Mouse (Mus musculus) hindbrain, embryonic 10.5 days (tissue): Measurements from ENCODE around the gene Bgn. TPM values are rescaled to one million over a fixed set of nuclear protein-coding genes. Genes with fewer than 3 reads are reported as not detected.
A peak's percentile ranks its signal among the peaks of the same experiment; 100 is the strongest.
"Not testable (repeated sequence)": the region's sequence is repeated elsewhere in the genome, so short reads cannot be mapped to it uniquely, and the experiment has no call there.

Experiments
- DNase-seq: peaks from one replicate; pipeline ENCODE4 v3.0.0-alpha.2; 2017; ENCODE audit warnings: low spot score
- H3K27ac ChIP-seq: fragments of 300-500 bp; sonication (generic); 2 replicates; pipeline ENCODE4 v1.5.1; 2016; ENCODE audit warnings: mild to moderate bottlenecking, moderate library complexity
- H3K27me3 ChIP-seq: fragments of 300-500 bp; sonication (generic); 2 replicates; pipeline ENCODE4 v1.6.1; 2016; ENCODE audit warnings: mild to moderate bottlenecking; ENCODE audit not compliant: poor library complexity, insufficient read depth, severe bottlenecking
- H3K36me3 ChIP-seq: fragments of 300-500 bp; sonication (generic); 2 replicates; pipeline ENCODE4 v1.6.1; 2016; ENCODE audit warnings: mild to moderate bottlenecking, moderate library complexity
- H3K4me1 ChIP-seq: fragments of 300-500 bp; sonication (generic); replicated peaks from 2 replicates; pipeline ENCODE4 v1.6.1; 2016; ENCODE audit warnings: mild to moderate bottlenecking
- H3K4me3 ChIP-seq: fragments of 300-500 bp; sonication (generic); 2 replicates; pipeline ENCODE4 v1.5.1; 2016; ENCODE audit warnings: mild to moderate bottlenecking, moderate library complexity
- H3K9me3 ChIP-seq: fragments of 300-500 bp; sonication (generic); 2 replicates; pipeline ENCODE4 v1.6.1; 2016; ENCODE audit warnings: mild to moderate bottlenecking, moderate library complexity
- WGBS: fragments of 180-500 bp; shearing (Covaris S2); methylation state at CpG from one replicate; pipeline ENCODE4 v1.1.7; 2016; 5-methylcytosine and 5-hydroxymethylcytosine counted together
- polyA plus RNA-seq: library from polyadenylated mRNA; unstranded; fragments of >200 nt; fragmentation: Nextera tagmentation; extraction: Ambion mirVana; gene quantifications from 2 replicates; pipeline ENCODE4 v1.2.1, GENCODE M21; 2016

Bgn gene
- polyA plus RNA-seq, 1 experiment from 2014 or later, result 24.3 TPM

GRCm38 (mm10) chrX:73475658-73476256 is 7.6 kb upstream of the Bgn start:
- H3K36me3 ChIP-seq, result no peaks in the 10 kb centered on the region
- H3K9me3 ChIP-seq, result no peaks in the 10 kb centered on the region
- peaks cover 9% of the 10 kb centered on the region; the same call in 1 of the 2 replicates for H3K4me1 ChIP-seq
- no peak for DNase-seq
- peaks cover 73% of the 10 kb centered on the region for H3K27me3 ChIP-seq
- no peak overlapping the region for H3K4me3 ChIP-seq
- WGBS, result 87% methylated on average over 1 of the region's 1 CpGs
- H3K27ac ChIP-seq, result no peak overlapping the region

DNA sequence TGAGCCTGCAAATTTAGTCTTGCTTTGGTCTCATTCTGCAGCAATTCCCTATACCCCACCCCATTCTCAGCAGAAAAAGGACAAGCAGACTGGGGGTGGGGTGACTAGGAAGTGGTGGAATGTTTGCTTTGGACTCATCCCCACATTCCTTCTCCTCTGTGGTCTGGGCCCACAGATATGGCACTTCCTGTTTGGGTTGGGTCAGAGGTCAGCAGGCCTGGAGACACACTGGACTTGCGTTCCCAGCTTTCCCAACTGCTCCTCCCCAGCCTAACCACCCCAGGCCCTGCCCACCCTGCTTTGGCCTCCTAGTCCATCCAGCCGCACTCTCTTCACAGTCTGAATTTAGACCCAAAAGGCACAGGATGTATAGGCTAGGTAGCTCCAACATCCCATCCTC is 6.8 kb upstream of the Bgn start:
- Histone ChIP-seq H3K4me1 (peaks cover 9% of the 10 kb centered on the region; the same call in 1 of the 2 replicates), H3K27ac (no peak overlapping the region), H3K27me3 (peaks cover 69% of the 10 kb centered on the region), H3K36me3 (no peaks in the 10 kb centered on the region), H3K9me3 (no peaks in the 10 kb centered on the region), H3K4me3 (no peak overlapping the region)
- WGBS, result 67% methylated on average over 2 of the region's 2 CpGs
- peak; percentile 18 for DNase-seq

GRCm38 (mm10) chrX:73477500-73477899 is 5.9 kb upstream of the Bgn start:
- H3K9me3 ChIP-seq, result no peaks in the 10 kb centered on the region
- no peak for DNase-seq
- WGBS, result 85% methylated on average over 2 of the region's 2 CpGs
- H3K27ac ChIP-seq, result no peak overlapping the region
- H3K4me1 ChIP-seq, result peaks cover 9% of the 10 kb centered on the region; the same call in 1 of the 2 replicates
- H3K4me3 ChIP-seq, result no peak overlapping the region
- H3K27me3 ChIP-seq, result peaks cover 60% of the 10 kb centered on the region
- no peaks in the 10 kb centered on the region for H3K36me3 ChIP-seq

GRCm38 (mm10) chrX:73479656-73480055 is 3.7 kb upstream of the Bgn start:
- Histone ChIP-seq H3K9me3 (no peaks in the 10 kb centered on the region), H3K36me3 (no peaks in the 10 kb centered on the region), H3K4me1 (peaks cover 5% of the 10 kb centered on the region; the same call in 1 of the 2 replicates), H3K27me3 (peaks cover 71% of the 10 kb centered on the region), H3K4me3 (no peak overlapping the region), H3K27ac (no peak overlapping the region)
- DNase-seq, result no peak

DNA sequence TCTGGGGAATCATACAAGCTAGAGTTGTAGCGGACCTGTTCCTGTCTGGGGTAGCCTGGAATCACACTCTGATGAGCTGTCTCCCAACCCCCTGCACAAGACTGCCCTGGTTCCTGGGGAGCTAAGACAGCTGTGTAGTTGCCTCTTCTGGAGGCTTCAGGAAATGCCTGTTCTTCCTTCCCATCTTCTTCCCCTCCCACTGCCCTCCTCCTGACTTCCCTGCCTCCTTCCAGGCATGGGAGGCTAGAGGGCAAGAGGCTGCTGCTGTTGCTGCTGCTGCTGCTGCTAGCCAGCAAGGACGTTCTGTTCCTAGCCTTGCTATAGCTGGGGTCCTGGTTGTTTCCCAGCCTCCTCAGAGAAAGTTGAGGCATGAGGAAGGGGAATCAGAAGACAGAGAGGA is 3.1 kb upstream of the Bgn start:
- no peaks in the 10 kb centered on the region for H3K9me3 ChIP-seq
- H3K27ac ChIP-seq, result no peak overlapping the region
- no peaks in the 10 kb centered on the region for H3K4me1 ChIP-seq
- DNase-seq, result no peak
- WGBS, result 48% methylated on average over 2 of the region's 2 CpGs
- no peak overlapping the region for H3K4me3 ChIP-seq
- peaks cover 67% of the 10 kb centered on the region for H3K27me3 ChIP-seq
- no peaks in the 10 kb centered on the region for H3K36me3 ChIP-seq

GRCm38 (mm10) chrX:73482643-73483483 is 539 bp upstream of the Bgn start:
- 55% methylated on average over 4 of the region's 4 CpGs for WGBS
- Histone ChIP-seq H3K27me3 (peaks cover 63% of the 10 kb centered on the region), H3K9me3 (no peaks in the 10 kb centered on the region), H3K27ac (no peak overlapping the region), H3K4me1 (no peaks in the 10 kb centered on the region), H3K36me3 (no peaks in the 10 kb centered on the region), H3K4me3 (peak overlapping the region; percentile 37; the same call in 1 of the 2 replicates)
- DNase-seq, result no peak

DNA sequence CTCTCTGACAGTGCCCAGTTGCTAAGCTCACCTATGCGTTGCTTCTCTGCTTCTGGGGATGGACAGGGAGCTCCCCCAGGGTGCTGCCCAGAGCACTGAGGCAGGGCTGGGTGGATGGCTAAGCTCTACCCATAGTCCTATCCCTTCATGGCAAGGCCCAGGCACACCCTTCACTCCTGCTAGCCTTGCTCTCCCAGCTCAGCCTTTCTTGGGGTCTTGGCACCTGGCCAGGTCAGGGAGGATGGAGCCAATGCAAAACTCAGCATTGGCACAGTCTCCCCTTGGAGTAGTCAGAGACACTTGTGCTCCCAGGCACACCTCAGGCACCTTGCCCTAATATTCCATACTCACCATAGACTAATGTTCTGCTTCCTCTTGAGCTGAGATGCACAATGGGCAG is 674 bp downstream of the Bgn start:
- WGBS, result 89% methylated on average over 1 of the region's 1 CpGs
- peaks cover 51% of the 10 kb centered on the region for H3K27me3 ChIP-seq
- no peaks in the 10 kb centered on the region for H3K4me1 ChIP-seq
- no peaks in the 10 kb centered on the region for H3K36me3 ChIP-seq
- H3K4me3 ChIP-seq, result peak overlapping the region; percentile 37; the same call in 1 of the 2 replicates
- H3K27ac ChIP-seq, result peak overlapping the region; percentile 59
- DNase-seq, result no peak
- no peaks in the 10 kb centered on the region for H3K9me3 ChIP-seq

DNA sequence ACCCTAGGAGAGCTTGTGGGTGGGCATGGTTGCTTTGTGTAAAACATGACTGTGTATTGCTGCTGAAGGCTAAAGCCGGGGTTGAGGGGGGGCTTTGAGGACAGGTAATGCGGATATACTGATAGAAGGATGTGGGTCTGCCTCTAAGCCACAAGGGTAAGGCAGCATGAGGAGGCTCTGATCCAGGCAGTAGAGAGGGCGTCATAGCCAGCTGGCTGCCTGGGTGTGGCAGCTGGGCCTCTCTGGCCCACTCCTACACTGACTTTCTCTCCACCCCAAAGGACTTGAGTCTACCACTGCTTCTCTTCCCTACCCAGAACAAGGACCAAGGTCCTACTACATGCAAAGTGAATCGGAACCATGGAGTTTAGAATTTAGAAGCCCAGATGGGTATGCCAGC is 1.5 kb downstream of the Bgn start:
- WGBS, result 88% methylated on average over 4 of the region's 4 CpGs
- Histone ChIP-seq H3K27me3 (peaks cover 45% of the 10 kb centered on the region), H3K27ac (no peak overlapping the region), H3K4me1 (no peaks in the 10 kb centered on the region), H3K4me3 (no peak overlapping the region), H3K9me3 (no peaks in the 10 kb centered on the region), H3K36me3 (no peaks in the 10 kb centered on the region)
- DNase-seq, result no peak

GRCm38 (mm10) chrX:73486920-73487319 is 3.5 kb downstream of the Bgn start:
- no peak for DNase-seq
- H3K9me3 ChIP-seq, result no peaks in the 10 kb centered on the region
- no peaks in the 10 kb centered on the region for H3K4me1 ChIP-seq
- H3K27ac ChIP-seq, result no peak overlapping the region
- H3K4me3 ChIP-seq, result no peak overlapping the region
- peaks cover 35% of the 10 kb centered on the region for H3K27me3 ChIP-seq
- WGBS, result 84% methylated on average over 5 of the region's 5 CpGs
- H3K36me3 ChIP-seq, result no peaks in the 10 kb centered on the region

- Histone ChIP-seq H3K9me3 (no peaks in the 10 kb centered on the region), H3K4me3 (no peak overlapping the region), H3K27ac (no peak overlapping the region), H3K36me3 (no peaks in the 10 kb centered on the region), H3K4me1 (no peaks in the 10 kb centered on the region), H3K27me3 (peaks cover 16% of the 10 kb centered on the region)
- DNase-seq, result no peak
- 74% methylated on average over 4 of the region's 4 CpGs for WGBS
Observed at GRCm38 (mm10) chrX:73490186-73490585, 6.8 kb downstream of the Bgn start.

GRCm38 (mm10) chrX:73490804-73491203 is 7.4 kb downstream of the Bgn start:
- Histone ChIP-seq H3K9me3 (no peaks in the 10 kb centered on the region), H3K36me3 (no peaks in the 10 kb centered on the region), H3K27me3 (peaks cover 18% of the 10 kb centered on the region), H3K4me1 (no peaks in the 10 kb centered on the region), H3K27ac (no peak overlapping the region), H3K4me3 (no peak overlapping the region)
- no peak for DNase-seq
- 80% methylated on average over 3 of the region's 3 CpGs for WGBS

- not testable (repeated sequence) for H3K4me3 ChIP-seq, H3K27me3 ChIP-seq, H3K9me3 ChIP-seq, H3K36me3 ChIP-seq, H3K27ac ChIP-seq, H3K4me1 ChIP-seq
- DNase-seq, result peak; percentile 38
- WGBS, result 21% methylated on average over 2 of the region's 2 CpGs
Observed at GRCm38 (mm10) chrX:73493567-73493966, 10.2 kb downstream of the Bgn start.

GRCm38 (mm10) chrX:73496746-73497145 is 13.3 kb downstream of the Bgn start:
- no peaks in the 10 kb centered on the region for H3K4me1 ChIP-seq
- H3K9me3 ChIP-seq, result no peaks in the 10 kb centered on the region
- DNase-seq, result no peak
- H3K27me3 ChIP-seq, result peaks cover 34% of the 10 kb centered on the region
- WGBS, result 85% methylated on average over 4 of the region's 4 CpGs
- H3K36me3 ChIP-seq, result no peaks in the 10 kb centered on the region
- no peak overlapping the region for H3K4me3 ChIP-seq
- H3K27ac ChIP-seq, result no peak overlapping the region
